Mouse (Mus musculus) embryonic facial prominence, embryonic 10.5 days (tissue): Measurements from ENCODE around the gene Enam. TPM values are rescaled to one million over a fixed set of nuclear protein-coding genes. Genes with fewer than 3 reads are reported as not detected.

Source experiments
- DNase-seq: peaks from one replicate; pipeline ENCODE4 v3.0.0-alpha.2; 2017; ENCODE audit warnings: low spot score
- H3K27ac ChIP-seq: fragments of 300-500 bp; sonication (generic); replicated peaks from 2 replicates; pipeline ENCODE4 v1.5.1; 2016; ENCODE audit warnings: mild to moderate bottlenecking
- H3K27me3 ChIP-seq: fragments of 300-500 bp; sonication (generic); replicated peaks from 2 replicates; pipeline ENCODE4 v1.6.1; 2016; ENCODE audit warnings: low read depth, mild to moderate bottlenecking; ENCODE audit not compliant: poor library complexity, severe bottlenecking
- H3K36me3 ChIP-seq: fragments of 300-500 bp; sonication (generic); replicated peaks from 2 replicates; pipeline ENCODE4 v1.6.1; 2016; ENCODE audit warnings: mild to moderate bottlenecking, moderate library complexity
- H3K4me1 ChIP-seq: fragments of 300-500 bp; sonication (generic); 2 replicates; pipeline ENCODE4 v1.6.1; 2016
- H3K4me3 ChIP-seq: fragments of 300-500 bp; sonication (generic); 2 replicates; pipeline ENCODE4 v1.5.1; 2016; ENCODE audit warnings: mild to moderate bottlenecking, moderate library complexity
- H3K9me3 ChIP-seq: fragments of 300-500 bp; sonication (generic); 2 replicates; pipeline ENCODE4 v1.6.1; 2016; ENCODE audit warnings: mild to moderate bottlenecking
- WGBS: fragments of 180-500 bp; shearing (Covaris S2); methylation state at CpG from one replicate; pipeline ENCODE4 v1.1.7; 2016; 5-methylcytosine and 5-hydroxymethylcytosine counted together
- polyA plus RNA-seq: library from polyadenylated mRNA; unstranded; fragments of >200 nt; fragmentation: Nextera tagmentation; extraction: Ambion mirVana; gene quantifications from 2 replicates; pipeline ENCODE4 v1.2.1, GENCODE M21; 2016

Gene Enam
- not detected in 2 replicates for polyA plus RNA-seq

GRCm38 (mm10) chr5:88487675-88488074 is at the start of gene Enam:
TSS of gene Enam (plus strand) at chr5:88487975.
- H3K36me3 ChIP-seq, result no peaks in the 10 kb centered on the region
- no peak for DNase-seq
- H3K27me3 ChIP-seq, result no peaks in the 10 kb centered on the region
- H3K9me3 ChIP-seq, result no peaks in the 10 kb centered on the region
- no peak within 1 kb of the TSS for H3K4me3 ChIP-seq
- H3K27ac ChIP-seq, result no peak within 1 kb of the TSS
- no peaks in the 10 kb centered on the region for H3K4me1 ChIP-seq

- WGBS, result 81% methylated on average over 3 of the region's 3 CpGs
- H3K4me1 ChIP-seq, result no peaks in the 10 kb centered on the region
- DNase-seq, result no peak
- H3K4me3 ChIP-seq, result no peak within 1 kb of the TSS
- H3K27ac ChIP-seq, result no peak within 1 kb of the TSS
- H3K36me3 ChIP-seq, result no peaks in the 10 kb centered on the region
- no peaks in the 10 kb centered on the region for H3K9me3 ChIP-seq
- no peaks in the 10 kb centered on the region for H3K27me3 ChIP-seq
These were observed 32.1 kb upstream of the Enam start, which contains the start of gene Ambn for GRCm38 (mm10) chr5:88455691-88456090. TSS of gene Ambn (plus strand) at chr5:88455991.

GRCm38 (mm10) chr5:88467471-88467870 is 20.3 kb upstream of the Enam start:
- Histone ChIP-seq H3K27me3 (no peaks in the 10 kb centered on the region), H3K4me3 (no peak overlapping the region), H3K4me1 (no peaks in the 10 kb centered on the region), H3K27ac (no peak overlapping the region), H3K9me3 (no peaks in the 10 kb centered on the region), H3K36me3 (no peaks in the 10 kb centered on the region)
- DNase-seq, result no peak
- 82% methylated on average over 2 of the region's 2 CpGs for WGBS

GRCm38 (mm10) chr5:88468807-88469704 is 18.7 kb upstream of the Enam start:
- WGBS, result 93% methylated on average over 4 of the region's 4 CpGs
- no peaks in the 10 kb centered on the region for H3K27me3 ChIP-seq
- H3K27ac ChIP-seq, result no peak overlapping the region
- H3K36me3 ChIP-seq, result no peaks in the 10 kb centered on the region
- no peak overlapping the region for H3K4me3 ChIP-seq
- H3K4me1 ChIP-seq, result no peaks in the 10 kb centered on the region
- no peak for DNase-seq
- H3K9me3 ChIP-seq, result no peaks in the 10 kb centered on the region

- Histone ChIP-seq H3K27me3 (no peaks in the 10 kb centered on the region), H3K4me3 (no peak overlapping the region)
These were observed 1.2 kb downstream of the Enam start for GRCm38 (mm10) chr5:88489004-88489403.

GRCm38 (mm10) chr5:88491111-88491510 is 3.3 kb downstream of the Enam start:
- Histone ChIP-seq H3K4me1 (no peaks in the 10 kb centered on the region), H3K27me3 (no peaks in the 10 kb centered on the region), H3K27ac (no peak overlapping the region), H3K9me3 (no peaks in the 10 kb centered on the region), H3K36me3 (no peaks in the 10 kb centered on the region), H3K4me3 (no peak overlapping the region)
- DNase-seq, result no peak
- 80% methylated on average over 5 of the region's 5 CpGs for WGBS

More at GRCm38 (mm10) chr5:88489004-88489403, 1.2 kb downstream of the Enam start:
- no peak overlapping the region for H3K27ac ChIP-seq
- DNase-seq, result no peak
- H3K9me3 ChIP-seq, result no peaks in the 10 kb centered on the region
- WGBS, result 70% methylated on average over 2 of the region's 2 CpGs
- no peaks in the 10 kb centered on the region for H3K36me3 ChIP-seq
- H3K4me1 ChIP-seq, result no peaks in the 10 kb centered on the region

- Histone ChIP-seq H3K9me3 (0 out of 2 replicates have a peak, but pooled peaks cover 4% of the 10 kb centered on the region), H3K4me3 (no peak overlapping the region), H3K4me1 (no peaks in the 10 kb centered on the region), H3K27ac (no peak overlapping the region), H3K27me3 (no peaks in the 10 kb centered on the region), H3K36me3 (no peaks in the 10 kb centered on the region)
- WGBS, result 91% methylated on average over 3 of the region's 3 CpGs
- DNase-seq, result no peak
These were observed 12.0 kb downstream of the Enam start for GRCm38 (mm10) chr5:88499781-88500180.

- Histone ChIP-seq H3K4me1 (no peaks in the 10 kb centered on the region), H3K27ac (no peak overlapping the region), H3K9me3 (no peaks in the 10 kb centered on the region), H3K4me3 (no peak overlapping the region), H3K36me3 (no peaks in the 10 kb centered on the region), H3K27me3 (no peaks in the 10 kb centered on the region)
- DNase-seq, result no peak
- 65% methylated on average over 1 of the region's 1 CpGs for WGBS
These were observed 20.8 kb downstream of the Enam start for GRCm38 (mm10) chr5:88508555-88508954.

GRCm38 (mm10) chr5:88508990-88509389 is 21.2 kb downstream of the Enam start:
- Histone ChIP-seq H3K4me3 (no peak overlapping the region), H3K27me3 (no peaks in the 10 kb centered on the region), H3K27ac (no peak overlapping the region), H3K9me3 (no peaks in the 10 kb centered on the region), H3K36me3 (no peaks in the 10 kb centered on the region), H3K4me1 (no peaks in the 10 kb centered on the region)
- WGBS, result 84% methylated on average over 1 of the region's 1 CpGs
- DNase-seq, result no peak

GRCm38 (mm10) chr5:88519232-88519631 is 31.5 kb downstream of the Enam start:
- Histone ChIP-seq H3K9me3 (no peaks in the 10 kb centered on the region), H3K27me3 (no peaks in the 10 kb centered on the region), H3K36me3 (no peaks in the 10 kb centered on the region), H3K4me1 (no peaks in the 10 kb centered on the region), H3K27ac (no peak overlapping the region), H3K4me3 (no peak overlapping the region)
- 11% methylated on average over 2 of the region's 2 CpGs for WGBS
- no peak for DNase-seq

GRCm38 (mm10) chr5:88527657-88528056 is 39.9 kb downstream of the Enam start, which contains the start of gene Jchain:
TSS of gene Jchain (minus strand) at chr5:88527891.
- H3K27me3 ChIP-seq, result no peaks in the 10 kb centered on the region
- no peak within 1 kb of the TSS for H3K4me3 ChIP-seq
- DNase-seq, result no peak
- H3K9me3 ChIP-seq, result no peaks in the 10 kb centered on the region
- WGBS, result 88% methylated on average over 3 of the region's 3 CpGs
- no peak within 1 kb of the TSS for H3K27ac ChIP-seq
- no peaks in the 10 kb centered on the region for H3K36me3 ChIP-seq
- H3K4me1 ChIP-seq, result no peaks in the 10 kb centered on the region

GRCm38 (mm10) chr5:88530908-88531307 is 43.1 kb downstream of the Enam start:
- H3K36me3 ChIP-seq, result no peaks in the 10 kb centered on the region
- H3K4me1 ChIP-seq, result no peaks in the 10 kb centered on the region
- no peak overlapping the region for H3K27ac ChIP-seq
- no peaks in the 10 kb centered on the region for H3K9me3 ChIP-seq
- 71% methylated on average over 1 of the region's 1 CpGs for WGBS
- no peak for DNase-seq
- no peak overlapping the region for H3K4me3 ChIP-seq
- no peaks in the 10 kb centered on the region for H3K27me3 ChIP-seq

- WGBS, result 76% methylated on average over 3 of the region's 3 CpGs
- no peaks in the 10 kb centered on the region for H3K36me3 ChIP-seq
- H3K4me3 ChIP-seq, result no peak overlapping the region
- no peaks in the 10 kb centered on the region for H3K9me3 ChIP-seq
- H3K27ac ChIP-seq, result no peak overlapping the region
- DNase-seq, result no peak
- H3K27me3 ChIP-seq, result no peaks in the 10 kb centered on the region
- H3K4me1 ChIP-seq, result peaks cover 15% of the 10 kb centered on the region
These were observed 46.9 kb downstream of the Enam start for GRCm38 (mm10) chr5:88534697-88535096.
